Mouse (Mus musculus): ENCODE measurements around the gene Ppm1k. TPM values are rescaled to one million over a fixed set of nuclear protein-coding genes. Genes with fewer than 3 reads are reported as not detected.

Ppm1k gene
- total and polyA plus RNA-seq, 2 experiments from 2014 or later = 7.0 to 17.9 TPM

DNA sequence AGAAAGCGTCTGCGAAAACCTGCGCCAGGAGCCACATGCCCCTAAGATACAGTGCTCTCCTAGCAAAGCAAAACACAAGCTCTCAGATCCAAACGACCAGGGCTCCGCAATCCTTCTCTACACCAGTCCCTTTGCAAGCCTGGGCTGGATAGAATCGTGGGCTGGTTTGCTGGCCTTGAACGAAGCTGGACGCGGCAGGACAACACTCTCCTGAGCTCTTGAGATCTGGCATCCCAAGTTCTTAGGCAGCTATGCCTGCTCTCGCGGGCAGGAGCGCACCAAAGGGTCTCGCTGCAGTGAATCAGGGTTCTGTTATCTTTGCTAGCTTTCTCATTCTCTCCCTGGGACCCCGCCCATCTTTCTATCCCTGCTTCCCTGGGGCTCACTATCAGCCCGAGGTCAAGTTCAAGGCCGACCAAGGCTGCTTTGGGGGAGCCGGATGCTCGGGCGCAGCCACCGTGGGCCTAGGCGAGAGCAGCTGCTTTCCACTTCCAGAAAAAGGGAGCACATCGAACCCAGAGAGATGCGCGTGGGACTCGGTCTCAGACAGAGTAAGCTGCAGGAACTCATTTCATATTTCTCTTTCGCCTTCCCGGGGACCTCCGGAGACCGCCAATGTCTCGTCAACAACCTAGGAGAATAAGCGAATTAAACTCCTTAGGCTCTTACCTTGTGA is 519 bp downstream of the Ppm1k start:
- Histone ChIP-seq H3K4me3 (ENCODE audit: low read depth, low read length) (peak overlapping the region; percentile 83), H3K9me3 (ENCODE audit: low read length) (no peaks in the 10 kb centered on the region), H3K27ac (ENCODE audit: low read depth, low read length) (peak overlapping the region; percentile 77), H3K4me1 (ENCODE audit: insufficient read depth, low read length) (no peaks in the 10 kb centered on the region), H3K9ac (replicated peaks; ENCODE audit: low read length, poor library complexity, severe bottlenecking) (peak overlapping the region; percentile 84), H3K4me2 (ENCODE audit: low read depth, low read length, poor library complexity, severe bottlenecking) (peak overlapping the region; percentile 76), H3K36me3 (ENCODE audit: insufficient read depth, low read length) (no peaks in the 10 kb centered on the region), H3K27me3 (ENCODE audit: insufficient read depth, low read length) (no peaks in the 10 kb centered on the region)
- WGBS = under 1% methylated on average over 31 of the region's 31 CpGs
- DNase-seq (ENCODE audit: low spot score) (peak; percentile 51), ATAC-seq (ENCODE audit: low FRiP score) (peak; percentile 52)
- no peak for TF ChIP-seq CTCF (IDR thresholded peaks at IDR 0.05)

DNA sequence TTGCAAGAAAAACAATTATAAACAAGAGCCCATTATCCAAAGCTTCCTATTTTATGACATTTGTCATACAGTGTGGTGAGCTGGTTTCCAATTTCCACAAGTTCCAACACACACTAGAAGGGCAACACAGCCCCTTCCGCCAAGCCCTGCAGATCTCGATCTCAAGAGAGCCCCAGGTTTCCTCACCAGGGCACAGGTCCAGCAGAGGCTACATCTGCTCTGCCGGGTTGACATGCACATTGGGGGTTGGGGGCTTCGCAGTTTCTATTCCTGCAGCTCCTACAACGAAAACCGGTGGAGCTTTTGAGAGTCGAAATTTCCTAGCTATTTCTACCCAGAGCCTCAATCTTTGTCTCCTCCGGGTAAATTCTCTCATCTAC is 1.0 kb downstream of the Ppm1k start:
- no peak for TF ChIP-seq CTCF (IDR thresholded peaks at IDR 0.05)
- ATAC-seq (ENCODE audit: low FRiP score) (no peak), DNase-seq (ENCODE audit: low spot score) (peak; percentile 31)
- H3K9ac ChIP-seq (replicated peaks; ENCODE audit: low read length, poor library complexity, severe bottlenecking) = peak overlapping the region; percentile 84
- no peaks in the 10 kb centered on the region for H3K27me3 ChIP-seq (ENCODE audit: insufficient read depth, low read length)
- no peaks in the 10 kb centered on the region for H3K9me3 ChIP-seq (ENCODE audit: low read length)
- WGBS = 4% methylated on average over 8 of the region's 8 CpGs
- peak overlapping the region; percentile 76 for H3K4me2 ChIP-seq (ENCODE audit: low read depth, low read length, poor library complexity, severe bottlenecking)
- no peaks in the 10 kb centered on the region for H3K36me3 ChIP-seq (ENCODE audit: insufficient read depth, low read length)
- H3K4me1 ChIP-seq (ENCODE audit: insufficient read depth, low read length) = no peaks in the 10 kb centered on the region
- peak overlapping the region; percentile 83 for H3K4me3 ChIP-seq (ENCODE audit: low read depth, low read length)
- H3K27ac ChIP-seq (ENCODE audit: low read depth, low read length) = peak overlapping the region; percentile 77

DNA sequence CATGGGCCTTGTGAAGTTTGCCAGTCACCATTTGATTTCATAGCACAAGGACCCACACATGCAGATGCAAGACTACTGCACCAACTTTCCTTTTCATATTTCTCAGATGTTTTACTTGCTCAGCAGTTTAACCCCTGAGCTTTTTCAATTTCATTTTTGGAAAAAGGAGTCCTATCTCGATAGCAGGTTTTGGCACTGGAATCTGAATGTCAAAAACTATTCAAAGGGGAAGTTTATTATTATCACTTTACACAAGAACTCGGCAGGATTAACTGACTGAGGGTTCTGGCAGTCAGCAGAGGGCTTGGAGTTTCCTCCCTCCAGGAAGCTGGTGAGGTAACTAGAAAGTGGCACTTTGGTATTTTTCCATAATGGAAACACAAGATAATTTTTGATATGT is 1.9 kb downstream of the Ppm1k start:
- Histone ChIP-seq H3K4me3 (ENCODE audit: low read depth, low read length) (no peak overlapping the region; the same call in 1 of the 2 replicates), H3K9ac (replicated peaks; ENCODE audit: low read length, poor library complexity, severe bottlenecking) (0 out of 2 replicates have a peak overlapping the region, but pooled peaks have one; percentile 84), H3K27ac (ENCODE audit: low read depth, low read length) (no peak overlapping the region), H3K9me3 (ENCODE audit: low read length) (no peaks in the 10 kb centered on the region), H3K4me2 (ENCODE audit: low read depth, low read length, poor library complexity, severe bottlenecking) (peak overlapping the region; percentile 76), H3K27me3 (ENCODE audit: insufficient read depth, low read length) (no peaks in the 10 kb centered on the region), H3K36me3 (ENCODE audit: insufficient read depth, low read length) (no peaks in the 10 kb centered on the region), H3K4me1 (ENCODE audit: insufficient read depth, low read length) (no peaks in the 10 kb centered on the region)
- no peak for ATAC-seq (ENCODE audit: low FRiP score)
- 52% methylated on average over 2 of the region's 2 CpGs for WGBS
- no peak for TF ChIP-seq CTCF (IDR thresholded peaks at IDR 0.05)
- no peak for DNase-seq (ENCODE audit: low spot score)

DNA sequence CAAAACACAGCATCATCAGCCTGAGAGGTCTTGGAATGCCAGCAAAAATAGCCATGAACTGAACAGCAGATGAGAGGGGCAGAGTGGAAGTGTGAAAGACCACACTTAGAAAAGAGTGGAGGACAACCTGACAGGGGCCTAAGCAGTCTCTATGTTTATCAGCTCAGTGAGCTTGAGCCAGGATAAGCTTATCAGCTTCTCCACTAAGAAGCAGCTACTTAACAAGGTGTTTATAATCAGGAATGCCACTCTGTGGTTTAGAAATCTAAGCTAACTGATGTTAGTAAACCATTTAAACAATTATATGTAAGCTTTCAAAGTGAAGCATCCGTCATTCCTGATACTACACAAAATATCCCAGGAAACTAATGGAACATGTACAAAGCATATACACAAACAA is 3.2 kb downstream of the Ppm1k start:
- WGBS = 93% methylated on average over 1 of the region's 1 CpGs
- ATAC-seq (ENCODE audit: low FRiP score) = no peak

DNA sequence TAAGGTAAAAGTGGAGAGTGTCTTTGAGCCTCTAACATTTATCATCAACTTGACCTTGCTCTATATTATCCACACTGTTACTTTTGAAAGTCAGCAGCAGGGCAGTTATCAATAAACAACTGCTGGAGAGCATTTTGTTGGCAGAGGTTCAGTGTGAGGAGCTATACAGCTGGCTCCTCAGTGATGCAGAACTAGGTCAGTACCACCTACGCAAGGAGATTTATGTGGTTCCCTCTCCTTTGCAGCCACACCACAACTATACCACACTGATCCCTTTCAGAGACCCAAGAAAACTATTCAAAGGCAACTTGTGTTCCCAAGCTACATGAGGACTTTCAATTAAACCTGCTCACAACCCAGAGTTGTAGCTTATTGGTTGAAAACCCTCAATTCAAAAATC is 3.8 kb downstream of the Ppm1k start:
- ATAC-seq (ENCODE audit: low FRiP score) (no peak), DNase-seq (ENCODE audit: low spot score) (peak; percentile 6)
- no peaks in the 10 kb centered on the region for H3K27me3 ChIP-seq (ENCODE audit: insufficient read depth, low read length)
- no peaks in the 10 kb centered on the region for H3K4me1 ChIP-seq (ENCODE audit: insufficient read depth, low read length)
- H3K9ac ChIP-seq (replicated peaks; ENCODE audit: low read length, poor library complexity, severe bottlenecking) = no peak overlapping the region
- H3K36me3 ChIP-seq (ENCODE audit: insufficient read depth, low read length) = no peaks in the 10 kb centered on the region
- H3K4me3 ChIP-seq (ENCODE audit: low read depth, low read length) = no peak overlapping the region
- H3K4me2 ChIP-seq (ENCODE audit: low read depth, low read length, poor library complexity, severe bottlenecking) = no peak overlapping the region
- WGBS = 76% methylated on average over 1 of the region's 1 CpGs
- H3K9me3 ChIP-seq (ENCODE audit: low read length) = no peaks in the 10 kb centered on the region
- H3K27ac ChIP-seq (ENCODE audit: low read depth, low read length) = no peak overlapping the region
- no peak for TF ChIP-seq CTCF (IDR thresholded peaks at IDR 0.05)

More for the DNA sequence above, 3.2 kb downstream of the Ppm1k start:
- DNase-seq (ENCODE audit: low spot score) = no peak
- no peaks in the 10 kb centered on the region for H3K27me3 ChIP-seq (ENCODE audit: insufficient read depth, low read length)
- no peak overlapping the region for H3K4me2 ChIP-seq (ENCODE audit: low read depth, low read length, poor library complexity, severe bottlenecking)
- no peaks in the 10 kb centered on the region for H3K4me1 ChIP-seq (ENCODE audit: insufficient read depth, low read length)
- no peak overlapping the region for H3K27ac ChIP-seq (ENCODE audit: low read depth, low read length)
- H3K9ac ChIP-seq (replicated peaks; ENCODE audit: low read length, poor library complexity, severe bottlenecking) = no peak overlapping the region
- no peak for TF ChIP-seq CTCF (IDR thresholded peaks at IDR 0.05)
- H3K36me3 ChIP-seq (ENCODE audit: insufficient read depth, low read length) = no peaks in the 10 kb centered on the region
- no peaks in the 10 kb centered on the region for H3K9me3 ChIP-seq (ENCODE audit: low read length)
- no peak overlapping the region for H3K4me3 ChIP-seq (ENCODE audit: low read depth, low read length)

GRCm38 (mm10) chr6:57531011-57531410 is 4.3 kb downstream of the Ppm1k start:
- TF ChIP-seq CTCF (IDR thresholded peaks at IDR 0.05) = peak; percentile 28; the same call in 1 of the 2 replicates
- Histone ChIP-seq H3K4me1 (ENCODE audit: insufficient read depth, low read length) (no peaks in the 10 kb centered on the region), H3K4me2 (ENCODE audit: low read depth, low read length, poor library complexity, severe bottlenecking) (no peak overlapping the region), H3K9ac (replicated peaks; ENCODE audit: low read length, poor library complexity, severe bottlenecking) (no peak overlapping the region), H3K4me3 (ENCODE audit: low read depth, low read length) (no peak overlapping the region), H3K9me3 (ENCODE audit: low read length) (no peaks in the 10 kb centered on the region), H3K27ac (ENCODE audit: low read depth, low read length) (no peak overlapping the region), H3K36me3 (ENCODE audit: insufficient read depth, low read length) (no peaks in the 10 kb centered on the region), H3K27me3 (ENCODE audit: insufficient read depth, low read length) (no peaks in the 10 kb centered on the region)
- ATAC-seq (ENCODE audit: low FRiP score) = no peak
- peak; percentile 9 for DNase-seq (ENCODE audit: low spot score)
- 65% methylated on average over 4 of the region's 4 CpGs for WGBS
